ENCODE assay signal across 18 mouse cellular contexts in genomic region chr8:26655897-26656296, GRCm38 (mm10).
DNase-seq lines count a peak whose midpoint lies in the region; ATAC-seq and TF ChIP-seq lines count a peak whose summit lies in the region.
"Had no signal": no experiment of that assay in that cellular context is flagged by ENCODE, and none has a peak within 500 bp of the region (broad histone marks: within the 10 kb centered on the region; RNA-seq: fewer than 3 reads in every experiment).

No protein-coding gene starts in this region.

- no peaks in the 10 kb centered on the region for H3K4me1 ChIP-seq in intestine, postnatal 0 days (replicated peaks; ENCODE audit: control insufficient read depth, insufficient read depth, low read length)
- peaks cover 3% of the 10 kb centered on the region; the same call in 1 of the 2 replicates for H3K4me1 ChIP-seq in neural tube, embryonic 14.5 days (ENCODE audit: control insufficient read depth, insufficient read depth, low read length)
- H3K4me1 ChIP-seq in midbrain, embryonic 10.5 days, result no peaks in the 10 kb centered on the region
- H3K4me1 ChIP-seq in liver, embryonic 12.5 days, result no peaks in the 10 kb centered on the region
- H3K4me1 ChIP-seq: heart, embryonic 12.5 days; midbrain, embryonic 12.5 days had no signal

- H3K27me3 ChIP-seq in intestine, postnatal 0 days (replicated peaks; ENCODE audit: control insufficient read depth, insufficient read depth, low read length), result no peaks in the 10 kb centered on the region
- H3K27me3 ChIP-seq in neural tube, embryonic 14.5 days (ENCODE audit: control insufficient read depth, insufficient read depth, low read length), result no peaks in the 10 kb centered on the region
- H3K27me3 ChIP-seq in midbrain, embryonic 10.5 days (ENCODE audit: low read depth, poor library complexity, severe bottlenecking), result no peaks in the 10 kb centered on the region
- 0 out of 2 replicates have a peak, but pooled peaks cover 2% of the 10 kb centered on the region for H3K27me3 ChIP-seq in liver, embryonic 12.5 days (replicated peaks)
- H3K27me3 ChIP-seq: heart, embryonic 12.5 days; midbrain, embryonic 12.5 days had no signal

- H3K9me3 ChIP-seq in intestine, postnatal 0 days (ENCODE audit: control insufficient read depth), result no peaks in the 10 kb centered on the region
- no peaks in the 10 kb centered on the region for H3K9me3 ChIP-seq in neural tube, embryonic 14.5 days (ENCODE audit: control insufficient read depth, low read length)
- no peaks in the 10 kb centered on the region for H3K9me3 ChIP-seq in midbrain, embryonic 10.5 days (replicated peaks)
- no peaks in the 10 kb centered on the region for H3K9me3 ChIP-seq in liver, embryonic 12.5 days (replicated peaks)
- H3K9me3 ChIP-seq: heart, embryonic 12.5 days; limb, embryonic 15.5 days; midbrain, embryonic 12.5 days had no signal

- peak overlapping the region; percentile 13; the same call in 1 of the 2 replicates for H3K4me2 ChIP-seq in intestine, postnatal 0 days (replicated peaks; ENCODE audit: low read depth)
- H3K4me2 ChIP-seq in neural tube, embryonic 14.5 days (ENCODE audit: low read depth, low read length), result no peak overlapping the region
- H3K4me2 ChIP-seq in liver, embryonic 12.5 days, result no peak overlapping the region
- H3K4me2 ChIP-seq: heart, embryonic 12.5 days; limb, embryonic 15.5 days; midbrain, embryonic 12.5 days had no signal

- H3K4me3 ChIP-seq in intestine, postnatal 0 days (ENCODE audit: low read depth, low read length), result no peak overlapping the region
- H3K4me3 ChIP-seq in neural tube, embryonic 14.5 days (ENCODE audit: low read depth, low read length), result no peak overlapping the region
- H3K4me3 ChIP-seq in midbrain, embryonic 10.5 days, result no peak overlapping the region
- no peak overlapping the region for H3K4me3 ChIP-seq in liver, embryonic 12.5 days
- H3K4me3 ChIP-seq: heart, embryonic 12.5 days; layer of hippocampus, adult 2 months; limb, embryonic 15.5 days; midbrain, embryonic 12.5 days had no signal

- WGBS in intestine, postnatal 0 days, result 5% methylated on average over 8 of the region's 8 CpGs
- 6% methylated on average over 8 of the region's 8 CpGs for WGBS in neural tube, embryonic 14.5 days
- 80% methylated on average over 8 of the region's 8 CpGs for WGBS in midbrain, embryonic 10.5 days
- WGBS in liver, embryonic 12.5 days (ENCODE audit: insufficient replicate concordance), result 41% methylated on average over 8 of the region's 8 CpGs

- no peak overlapping the region for H3K9ac ChIP-seq in intestine, postnatal 0 days (ENCODE audit: low read depth, low read length)
- H3K9ac ChIP-seq in neural tube, embryonic 14.5 days (replicated peaks; ENCODE audit: low read depth, low read length), result no peak overlapping the region
- H3K9ac ChIP-seq in liver, embryonic 12.5 days, result no peak overlapping the region
- H3K9ac ChIP-seq: heart, embryonic 12.5 days; limb, embryonic 15.5 days; midbrain, embryonic 12.5 days had no signal

- peak; percentile 91 for ATAC-seq in intestine, postnatal 0 days
- ATAC-seq in neural tube, embryonic 14.5 days (ENCODE audit: low read depth), result peak; percentile 51; the same call in 1 of the 2 replicates
- ATAC-seq in liver, embryonic 12.5 days, result no peak
- ATAC-seq: CD4-positive, CD25-positive, alpha-beta regulatory T cell, adult 4 months had no signal

- peak overlapping the region; percentile 60; the same call in 1 of the 2 replicates for H3K27ac ChIP-seq in intestine, postnatal 0 days (ENCODE audit: low read depth, low read length)
- H3K27ac ChIP-seq in neural tube, embryonic 14.5 days (ENCODE audit: low read depth, low read length), result no peak overlapping the region
- no peak overlapping the region for H3K27ac ChIP-seq in midbrain, embryonic 10.5 days (replicated peaks)
- H3K27ac ChIP-seq in liver, embryonic 12.5 days, result no peak overlapping the region
- H3K27ac ChIP-seq: layer of hippocampus, adult 2 months; limb, embryonic 15.5 days; midbrain, embryonic 12.5 days had no signal

- no peaks in the 10 kb centered on the region for H3K36me3 ChIP-seq in intestine, postnatal 0 days (ENCODE audit: control insufficient read depth, insufficient read depth)
- H3K36me3 ChIP-seq in neural tube, embryonic 14.5 days (ENCODE audit: control insufficient read depth, insufficient read depth, low read length), result no peaks in the 10 kb centered on the region
- no peaks in the 10 kb centered on the region for H3K36me3 ChIP-seq in midbrain, embryonic 10.5 days
- H3K36me3 ChIP-seq in liver, embryonic 12.5 days, result no peaks in the 10 kb centered on the region
- H3K36me3 ChIP-seq: heart, embryonic 12.5 days; limb, embryonic 15.5 days; midbrain, embryonic 12.5 days had no signal

- TF ChIP-seq CTCF in intestine, postnatal 0 days (IDR thresholded peaks at IDR 0.05; ENCODE audit: low read depth), result no peak

- peak; percentile 27 to 51 for DNase-seq in urinary bladder, adult 18-20 months (ENCODE audit: low spot score in 2 of 2)
- no peak for DNase-seq in urinary bladder, postnatal 10 days (ENCODE audit: low spot score)
- no peak for DNase-seq in midbrain, embryonic 10.5 days (ENCODE audit: low spot score)
- no peak for DNase-seq in layer of hippocampus, adult 8-10 months (ENCODE audit: low spot score in 2 of 2)
- DNase-seq: adrenal gland, postnatal 36 days; cerebellum, postnatal 14 days; heart, postnatal 4 days; kidney, adult 2 months; lung, adult 18-20 months; lung, postnatal 36 days had no signal

Comparison
In these comparisons a context has a peak if more than half of its experiments do, and no peak if none do; other contexts are left out.
1. DNase-seq: peak in urinary bladder, adult 18-20 months (2 of 2); none in urinary bladder, postnatal 10 days (single experiment), midbrain, embryonic 10.5 days (single experiment) and layer of hippocampus, adult 8-10 months (0 of 2).